Mouse (Mus musculus): ENCODE results near the gene Kansl1.

- TF ChIP-seq POLR2A (IDR thresholded peaks at IDR 0.05; ENCODE audit: insufficient read depth, low read depth, low read length) (no peak), CTCF (IDR thresholded peaks at IDR 0.05; ENCODE audit: insufficient read depth, low read depth, low read length) (no peak)
Measured at GRCm38 (mm10) chr11:104376291-104376690, 92.4 kb downstream of the Kansl1 start.
